Mouse (Mus musculus): Measurements from ENCODE around the gene Obp2a.
A peak's percentile ranks its signal among the peaks of the same experiment; 100 is the strongest.
"Not testable (repeated sequence)": the region's sequence is repeated elsewhere in the genome, so short reads cannot be mapped to it uniquely, and the experiment has no call there.

The Obp2a gene

GRCm38 (mm10) chr2:25699743-25700142, at the start of gene Obp2a:
Gene Obp2a, plus strand, starts transcription at chr2:25700043.
- DNase-seq (ENCODE audit: extremely low spot score, low spot score): not testable (repeated sequence)

GRCm38 (mm10) chr2:25652902-25653301, 46.9 kb upstream of the Obp2a start, which contains the start of gene Lcn8:
Gene Lcn8, plus strand, starts transcription at chr2:25653120.
- DNase-seq (ENCODE audit: extremely low spot score, low spot score): no peak

- no peak for DNase-seq (ENCODE audit: extremely low spot score, low spot score)
Measured at GRCm38 (mm10) chr2:25654502-25654901, 45.3 kb upstream of the Obp2a start.

GRCm38 (mm10) chr2:25656691-25657090, 43.2 kb upstream of the Obp2a start:
- DNase-seq (ENCODE audit: extremely low spot score, low spot score): no peak

- no peak for DNase-seq (ENCODE audit: extremely low spot score, low spot score)
Measured at GRCm38 (mm10) chr2:25657246-25657645, 42.6 kb upstream of the Obp2a start.

- DNase-seq (ENCODE audit: extremely low spot score, low spot score): no peak
Measured at GRCm38 (mm10) chr2:25657652-25658051, 42.2 kb upstream of the Obp2a start, which contains the start of gene Lcn5. Gene Lcn5, plus strand, starts transcription at chr2:25657952.

- no peak for DNase-seq (ENCODE audit: extremely low spot score, low spot score)
Measured at GRCm38 (mm10) chr2:25660279-25660678, 39.6 kb upstream of the Obp2a start.

GRCm38 (mm10) chr2:25661245-25661970, 38.4 kb upstream of the Obp2a start:
- DNase-seq (ENCODE audit: extremely low spot score, low spot score): no peak

GRCm38 (mm10) chr2:25663511-25663910, 36.3 kb upstream of the Obp2a start:
- DNase-seq (ENCODE audit: extremely low spot score, low spot score): peak; percentile 50

GRCm38 (mm10) chr2:25664125-25664524, 35.7 kb upstream of the Obp2a start:
- no peak for DNase-seq (ENCODE audit: extremely low spot score, low spot score)

- no peak for DNase-seq (ENCODE audit: extremely low spot score, low spot score)
Measured at GRCm38 (mm10) chr2:25666516-25666915, 33.3 kb upstream of the Obp2a start.

- no peak for DNase-seq (ENCODE audit: extremely low spot score, low spot score)
Measured at GRCm38 (mm10) chr2:25676486-25676885, 23.4 kb upstream of the Obp2a start, which contains the start of gene Lcn6. Gene Lcn6, plus strand, starts transcription at chr2:25676786.

- no peak for DNase-seq (ENCODE audit: extremely low spot score, low spot score)
Measured at GRCm38 (mm10) chr2:25679559-25679958, 20.3 kb upstream of the Obp2a start.

- DNase-seq (ENCODE audit: extremely low spot score, low spot score): no peak
Measured at GRCm38 (mm10) chr2:25682426-25682825, 17.4 kb upstream of the Obp2a start, which contains the start of gene Lcn10. Gene Lcn10, plus strand, starts transcription at chr2:25682726.

- DNase-seq (ENCODE audit: extremely low spot score, low spot score): no peak
Measured at GRCm38 (mm10) chr2:25686941-25687340, 12.9 kb upstream of the Obp2a start.

GRCm38 (mm10) chr2:25694605-25695004, 5.2 kb upstream of the Obp2a start:
- peak; percentile 70 for DNase-seq (ENCODE audit: extremely low spot score, low spot score)

GRCm38 (mm10) chr2:25696951-25697350, 2.9 kb upstream of the Obp2a start:
- DNase-seq (ENCODE audit: extremely low spot score, low spot score): no peak

- DNase-seq (ENCODE audit: extremely low spot score, low spot score): no peak
Measured at GRCm38 (mm10) chr2:25698696-25699095, 1.1 kb upstream of the Obp2a start.

GRCm38 (mm10) chr2:25701001-25701400, 1.2 kb downstream of the Obp2a start:
- no peak for DNase-seq (ENCODE audit: extremely low spot score, low spot score)

GRCm38 (mm10) chr2:25703706-25704105, 3.9 kb downstream of the Obp2a start:
- no peak for DNase-seq (ENCODE audit: extremely low spot score, low spot score)

- peak; percentile 85 for DNase-seq (ENCODE audit: extremely low spot score, low spot score)
Measured at GRCm38 (mm10) chr2:25706643-25707481, 7.0 kb downstream of the Obp2a start, which contains the start of gene Bmyc. Gene Bmyc, plus strand, starts transcription at chr2:25706739.

- peak; percentile 20 for DNase-seq (ENCODE audit: extremely low spot score, low spot score)
Measured at GRCm38 (mm10) chr2:25708121-25708520, 8.3 kb downstream of the Obp2a start.

Data from neural tube, embryonic 10.5 days (tissue).